Mouse (Mus musculus) embryo, embryonic 10 days (tissue): ENCODE data around the gene Foxn1.
A peak's percentile ranks its signal among the peaks of the same experiment; 100 is the strongest.

Experiments
- DNase-seq: peaks from one replicate; pipeline ENCODE4 v3.0.0-alpha.2; 2015; ENCODE audit warnings: low spot score

Foxn1 gene

GRCm38 (mm10) chr11:78358330-78359007 is 27.9 kb downstream of the Foxn1 start:
- peak; percentile 57 for DNase-seq

GRCm38 (mm10) chr11:78355471-78356238 is 30.7 kb downstream of the Foxn1 start:
- peak; percentile 71 for DNase-seq

GRCm38 (mm10) chr11:78354905-78355304 is 31.5 kb downstream of the Foxn1 start:
- DNase-seq: no peak

DNA sequence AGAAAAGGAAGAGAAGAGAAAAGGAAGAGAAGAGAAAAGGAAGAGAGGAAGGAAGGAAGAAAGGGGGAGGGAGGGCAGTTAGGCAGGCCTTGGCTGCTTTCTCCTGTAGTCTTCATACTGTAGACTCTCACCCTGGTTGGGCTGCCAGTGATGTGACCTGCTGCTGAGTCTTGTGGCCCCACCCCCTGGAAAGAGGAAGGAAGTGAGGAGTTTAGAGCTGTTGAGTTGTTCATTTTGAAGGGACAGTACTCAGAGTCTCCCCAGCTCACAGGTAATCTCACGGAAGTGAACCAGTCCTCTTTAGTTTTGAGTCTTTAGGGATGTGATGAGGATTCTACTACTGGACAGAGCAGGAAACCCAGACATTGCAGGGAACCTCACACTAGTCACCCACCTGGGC is 33.3 kb downstream of the Foxn1 start:
- DNase-seq: no peak

- no peak for DNase-seq
Observed at GRCm38 (mm10) chr11:78349441-78350358, 36.7 kb downstream of the Foxn1 start.

DNA sequence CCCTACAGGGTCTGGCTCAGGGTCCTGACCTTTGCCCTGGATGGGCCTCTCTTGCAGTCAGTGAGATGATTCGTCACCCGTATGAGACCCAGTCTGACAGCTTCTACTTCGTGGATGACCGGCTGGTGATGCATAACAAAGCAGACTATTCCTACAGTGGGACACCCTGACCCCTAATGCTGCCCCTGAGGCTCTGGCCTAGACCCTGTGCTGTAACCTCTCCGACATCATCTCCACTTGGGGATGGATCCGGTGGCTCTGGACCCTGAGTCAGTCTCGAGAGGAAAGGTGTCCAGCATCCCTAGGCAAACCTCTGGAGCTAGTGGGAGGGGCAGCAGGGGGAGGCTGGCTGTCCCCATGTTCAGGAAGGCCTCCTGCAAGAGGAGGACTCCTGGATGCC is 37.9 kb downstream of the Foxn1 start:
- peak; percentile 26 for DNase-seq

- DNase-seq: no peak
Observed at GRCm38 (mm10) chr11:78347908-78348307, 38.5 kb downstream of the Foxn1 start.

GRCm38 (mm10) chr11:78347070-78347754 is 39.1 kb downstream of the Foxn1 start:
- DNase-seq: peak; percentile 94

DNA sequence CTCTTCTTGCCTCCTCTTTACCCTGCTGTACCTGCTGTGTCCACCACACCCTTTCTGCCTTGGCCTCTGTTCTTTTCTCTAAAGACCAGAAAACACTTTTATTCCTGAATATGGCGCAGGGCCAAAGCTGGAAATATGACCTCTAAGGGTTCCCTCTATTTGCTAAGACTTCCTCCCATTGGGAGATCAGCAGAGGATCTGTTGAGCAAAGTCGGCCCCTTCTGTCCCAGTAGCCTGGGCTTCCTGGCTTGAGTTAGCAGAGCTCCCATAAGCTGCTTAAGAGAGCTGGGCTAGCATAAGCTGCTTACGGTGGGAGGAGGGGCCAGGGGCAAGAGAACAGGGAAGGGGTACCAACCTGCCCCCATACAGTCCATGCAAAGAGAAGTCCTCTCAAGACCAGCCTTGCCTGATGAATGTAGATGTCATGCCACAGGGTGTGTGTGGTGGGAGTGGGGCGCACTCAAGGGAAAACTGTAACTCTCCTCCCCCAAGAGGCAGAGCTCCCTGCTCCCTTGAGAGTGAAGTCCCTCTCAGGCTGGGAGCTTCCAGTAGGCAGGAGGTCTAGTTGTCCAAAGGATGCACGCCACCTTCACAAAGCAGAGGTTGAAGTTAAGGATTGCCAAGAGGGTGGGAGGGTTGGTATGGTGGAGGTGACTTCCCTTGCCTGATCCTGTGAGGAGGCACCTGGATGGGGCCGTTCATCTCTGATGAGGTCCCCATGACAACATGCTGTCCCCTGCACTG is 39.9 kb downstream of the Foxn1 start:
- DNase-seq: no peak

DNA sequence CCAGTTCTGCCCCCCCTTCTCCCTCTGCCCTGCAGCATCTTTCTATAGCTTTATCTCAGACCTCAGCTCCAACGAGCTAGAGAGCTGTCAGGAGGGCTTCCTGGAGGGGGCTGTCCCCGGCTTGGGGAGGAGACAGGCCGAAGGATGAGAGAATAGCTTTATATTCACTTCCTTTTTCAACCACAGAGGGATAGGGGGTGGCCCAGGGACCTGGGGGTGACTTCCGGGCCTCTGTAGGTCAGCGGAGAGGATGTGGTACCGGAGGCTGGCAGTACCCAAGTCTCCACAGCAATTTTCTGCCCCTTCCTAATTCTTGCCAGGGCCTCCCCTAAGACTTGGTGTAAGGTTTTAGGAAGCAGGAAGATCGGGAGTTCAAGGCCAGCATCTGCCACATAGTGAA is 40.6 kb downstream of the Foxn1 start:
- DNase-seq: no peak

GRCm38 (mm10) chr11:78344890-78345715 is 41.3 kb downstream of the Foxn1 start:
- DNase-seq: no peak

DNA sequence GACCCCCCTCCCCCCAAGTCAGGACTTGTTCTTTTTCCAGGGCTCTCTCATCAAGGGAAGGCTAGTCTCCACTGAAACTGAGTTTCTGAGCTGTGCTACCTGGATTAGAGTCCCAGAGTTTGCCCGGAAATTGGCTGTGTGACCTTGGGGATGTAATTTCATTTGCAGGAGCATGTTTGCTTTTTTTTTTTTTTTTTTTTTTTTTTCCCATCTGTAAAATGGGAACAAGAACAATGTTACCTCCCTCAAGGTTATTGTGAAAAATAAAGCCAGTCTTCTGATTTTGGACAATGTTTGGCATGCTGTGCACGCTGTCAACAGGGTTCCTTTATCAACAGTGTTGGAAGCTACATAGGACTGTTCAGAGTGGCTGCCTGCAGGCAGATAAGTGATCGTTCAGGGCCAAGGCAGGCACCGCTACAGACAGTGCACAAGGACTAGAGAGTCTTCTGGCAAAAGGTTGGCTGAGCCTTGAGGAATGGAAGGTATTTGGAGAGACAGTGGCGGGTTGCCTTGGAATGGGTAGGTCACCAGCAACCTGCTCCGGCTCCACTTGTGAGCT is 41.9 kb downstream of the Foxn1 start:
- no peak for DNase-seq

DNA sequence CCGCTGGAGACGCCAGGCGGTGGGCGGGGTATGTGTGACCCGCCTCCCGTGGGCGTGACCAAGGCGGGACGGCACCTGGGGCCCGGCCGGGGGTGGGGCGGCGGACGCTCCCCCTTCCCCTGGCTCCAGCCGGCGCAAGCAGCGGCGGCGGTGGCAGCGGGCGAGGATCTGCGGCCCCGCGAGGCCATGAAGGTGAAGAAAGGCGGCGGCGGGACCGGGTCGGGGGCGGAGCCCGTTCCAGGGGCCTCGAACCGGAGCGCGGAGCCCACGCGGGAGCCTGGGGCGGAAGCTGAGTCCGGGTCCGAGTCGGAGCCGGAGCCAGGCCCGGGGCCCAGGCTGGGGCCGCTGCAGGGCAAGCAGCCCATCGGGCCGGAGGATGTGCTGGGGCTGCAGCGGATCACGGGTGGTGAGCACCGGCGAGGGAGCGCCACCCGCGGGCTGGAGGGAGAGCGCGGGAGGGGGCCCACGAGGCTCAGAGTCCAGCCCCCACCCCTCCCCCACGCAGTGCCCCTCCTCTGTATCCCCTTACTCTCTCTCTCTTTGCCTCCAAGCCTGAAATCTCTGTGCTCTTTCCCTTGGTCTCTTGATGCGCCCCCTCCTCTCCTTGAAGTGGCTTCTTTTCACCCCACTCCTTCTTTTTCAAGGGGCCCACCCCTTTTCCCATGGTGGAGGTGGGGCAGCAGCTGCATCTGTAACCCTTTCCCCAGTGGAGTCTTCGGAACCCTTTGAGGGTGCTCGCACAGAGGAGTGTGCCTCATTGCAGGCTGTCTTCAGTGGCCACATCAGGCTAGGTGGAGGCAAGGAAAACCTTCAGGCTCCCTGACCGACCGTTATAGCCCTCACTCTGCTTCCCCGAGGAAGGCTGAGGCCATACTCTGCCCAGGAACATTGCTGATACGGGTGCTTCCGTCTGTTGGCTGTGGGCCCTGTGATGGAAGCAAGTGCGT is 42.7 kb downstream of the Foxn1 start, which contains the start of gene Unc119:
TSS of gene Unc119 (plus strand) at position 102 of the 947 bp plus-strand sequence.
- peak; percentile 84 for DNase-seq

DNA sequence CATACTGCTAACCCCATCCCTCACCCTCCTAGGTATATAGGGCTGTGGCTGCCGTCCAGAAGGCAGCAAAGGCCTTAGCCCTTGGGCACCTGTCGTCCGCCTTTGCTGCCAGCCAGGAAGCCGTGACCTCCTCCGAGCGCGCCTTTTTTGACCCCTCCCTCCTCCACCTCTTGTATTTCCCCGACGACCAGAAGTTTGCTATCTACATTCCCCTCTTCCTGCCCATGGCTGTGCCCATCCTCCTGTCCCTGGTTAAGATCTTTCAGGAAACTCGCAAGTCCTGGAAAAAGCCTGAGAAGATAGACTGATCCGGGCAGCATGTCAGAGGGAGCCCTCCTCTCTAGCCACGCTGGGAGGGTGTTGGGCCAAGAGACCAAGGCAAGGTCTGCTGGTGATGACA is 44.7 kb downstream of the Foxn1 start:
- no peak for DNase-seq

GRCm38 (mm10) chr11:78337040-78337439 is 49.3 kb downstream of the Foxn1 start:
- no peak for DNase-seq

DNA sequence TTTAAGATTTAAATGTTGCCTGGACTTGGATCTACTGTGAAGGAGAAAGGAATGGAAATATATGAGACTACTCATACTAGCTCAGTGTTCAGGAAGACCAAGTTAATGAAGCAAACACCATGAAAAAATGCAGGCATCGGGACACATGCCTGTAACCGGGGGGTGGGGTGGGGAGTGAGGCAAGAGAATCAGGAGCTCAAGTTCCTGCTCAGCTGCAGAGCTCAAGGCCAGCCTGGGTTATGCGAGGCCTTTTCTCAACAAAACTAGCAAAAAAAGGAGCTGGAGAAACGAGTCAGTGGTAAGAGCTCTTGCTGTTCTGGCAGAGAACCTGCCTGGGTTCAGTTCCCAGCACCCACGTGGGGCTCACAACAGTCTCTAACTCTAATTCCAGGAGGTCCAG is 52.4 kb downstream of the Foxn1 start:
- DNase-seq: no peak

DNA sequence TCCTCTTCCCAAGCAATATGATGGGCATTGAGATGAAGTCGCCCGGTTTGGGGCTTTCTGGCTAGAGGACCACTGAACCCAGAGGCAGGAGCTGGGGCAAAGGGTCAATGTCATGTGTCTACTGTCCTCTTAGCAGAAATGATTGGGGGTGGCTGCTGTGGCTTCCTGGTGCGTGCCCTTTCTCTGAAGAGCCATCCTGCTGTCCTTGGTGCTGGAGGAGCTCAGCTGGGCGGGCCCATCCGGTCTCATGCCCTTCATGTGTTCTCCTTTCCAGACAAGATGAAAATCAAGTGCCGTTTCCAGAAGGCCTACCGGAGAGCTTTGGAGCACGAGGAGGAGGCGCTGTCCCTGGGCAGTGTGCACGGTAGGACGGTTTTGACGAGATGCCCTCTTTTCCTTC is 53.7 kb downstream of the Foxn1 start:
- no peak for DNase-seq

DNA sequence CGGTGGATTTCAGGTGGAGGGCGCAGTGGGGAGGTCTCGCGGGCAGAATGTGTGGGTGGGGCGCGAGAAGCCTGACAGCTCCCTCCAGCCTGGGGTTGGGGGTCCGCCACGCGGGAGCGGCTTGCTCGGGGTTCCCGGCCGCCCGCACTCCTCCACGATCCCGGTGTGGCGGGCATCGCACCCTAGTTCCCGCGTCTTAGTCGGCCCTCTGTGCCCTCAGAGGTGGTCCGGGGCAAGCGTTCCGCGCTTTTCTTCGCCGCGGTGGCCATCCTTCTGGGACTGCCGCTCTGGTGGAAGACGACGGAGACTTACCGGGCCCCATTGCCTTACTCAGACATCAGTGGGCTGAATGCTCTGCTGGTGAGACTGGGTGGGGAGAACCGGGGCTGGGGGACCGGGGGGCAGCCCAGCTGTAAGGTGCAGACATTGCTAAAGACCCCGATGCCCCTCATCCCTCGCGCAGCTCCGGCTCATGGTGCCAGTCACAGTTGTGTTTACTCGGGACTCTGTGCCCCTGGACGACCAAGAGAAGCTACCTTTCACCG is 57.8 kb downstream of the Foxn1 start:
- DNase-seq: peak; percentile 25
